Mouse (Mus musculus): ENCODE results near the gene Csnk2b. TPM values are rescaled to one million over a fixed set of nuclear protein-coding genes. Genes with fewer than 3 reads are reported as not detected.
A peak's percentile ranks its signal among the peaks of the same experiment; 100 is the strongest.

Csnk2b gene
- polyA plus RNA-seq, 2 experiments: 79.2 to 127 TPM

DNA sequence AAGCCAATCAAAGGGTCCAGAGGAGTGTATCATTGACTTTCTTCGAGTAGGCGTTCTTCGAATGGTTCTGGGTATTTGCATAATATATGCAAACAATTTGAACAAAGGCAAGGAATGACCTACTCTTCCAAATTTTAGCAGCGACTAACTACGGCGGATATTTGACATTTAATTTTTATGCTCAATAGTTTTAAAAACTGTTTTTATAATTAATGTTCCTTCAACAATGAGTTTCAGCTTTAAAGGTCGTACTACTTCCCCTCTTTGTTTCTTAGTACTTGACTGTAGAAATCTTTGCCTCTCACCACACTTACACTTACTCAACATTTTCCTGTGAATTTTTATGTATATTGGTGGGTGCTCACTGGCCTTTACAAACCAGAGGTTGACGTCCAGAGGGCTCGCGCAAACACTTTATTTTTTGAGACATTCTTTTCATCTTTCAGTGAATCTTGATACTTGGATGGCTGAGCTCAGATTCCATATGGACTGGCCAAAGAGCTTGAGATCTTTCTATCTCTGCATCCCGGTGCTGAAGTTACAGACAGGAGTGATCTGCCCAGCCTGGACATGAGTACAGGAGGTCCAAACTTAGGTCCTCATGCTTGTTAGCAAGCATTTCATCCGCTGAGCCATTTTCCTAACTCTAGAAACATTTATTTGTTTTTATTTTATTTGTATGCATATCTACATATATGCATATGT, 43.8 kb upstream of the Csnk2b start:
- WGBS (ENCODE audit: insufficient replicate concordance): 25% methylated on average over 12 of the region's 12 CpGs

GRCm38 (mm10) chr17:35164568-35165450, 43.0 kb upstream of the Csnk2b start, which contains the start of gene Prrc2a:
Gene Prrc2a, minus strand, starts transcription at chr17:35164897.
- H3K9ac ChIP-seq (replicated peaks): peak within 1 kb of the TSS; percentile 99
- DNase-seq (ENCODE audit: low read depth in 3 of 3, low spot score in 3 of 3) (peak; percentile 97 to 98 (median 97)), ATAC-seq (ENCODE audit: insufficient read depth) (peak; percentile 95)
- H3K4me3 ChIP-seq (ENCODE audit: insufficient read depth in 1 of 2, low read depth in 2 of 2, low read length in 2 of 2): peak within 1 kb of the TSS; percentile 95 to 99
- H3K4me2 ChIP-seq (ENCODE audit: low read depth): peak within 1 kb of the TSS; percentile 90
- H3K27ac ChIP-seq: peak within 1 kb of the TSS; percentile 88
- no peaks in the 10 kb centered on the region for H3K9me3 ChIP-seq (ENCODE audit: control insufficient read depth, low read length)
- H3K27me3 ChIP-seq (ENCODE audit: control insufficient read depth, insufficient read depth, low read length): no peaks in the 10 kb centered on the region
- H3K4me1 ChIP-seq (replicated peaks; ENCODE audit: control insufficient read depth in 2 of 2, insufficient read depth in 2 of 2, low read length in 1 of 2): peaks cover 4 to 21% of the 10 kb centered on the region in 2 experiments
- under 1% methylated on average over 72 of the region's 89 CpGs for WGBS (ENCODE audit: insufficient replicate concordance)
- TF ChIP-seq CTCF (IDR thresholded peaks at IDR 0.05; ENCODE audit: low read depth): no peak
- TF ChIP-seq EP300 (IDR thresholded peaks at IDR 0.05; ENCODE audit: low read depth): 0 out of 2 replicates have a peak, but pooled peaks have one; percentile 10
- H3K36me3 ChIP-seq (replicated peaks; ENCODE audit: control insufficient read depth, insufficient read depth, low read depth): peaks cover 25% of the 10 kb centered on the region

More for the DNA sequence above, 43.8 kb upstream of the Csnk2b start:
- Histone ChIP-seq H3K4me1 (replicated peaks; ENCODE audit: control insufficient read depth in 2 of 2, insufficient read depth in 2 of 2, low read length in 1 of 2) (peaks cover 4 to 21% of the 10 kb centered on the region in 2 experiments), H3K4me2 (ENCODE audit: low read depth) (peak overlapping the region; percentile 90), H3K36me3 (replicated peaks; ENCODE audit: control insufficient read depth, insufficient read depth, low read depth) (peaks cover 17% of the 10 kb centered on the region), H3K4me3 (ENCODE audit: insufficient read depth in 1 of 2, low read depth in 2 of 2, low read length in 2 of 2) (peak overlapping the region; percentile 95 to 99), H3K27ac (peak overlapping the region; percentile 88), H3K27me3 (ENCODE audit: control insufficient read depth, insufficient read depth, low read length) (no peaks in the 10 kb centered on the region), H3K9ac (replicated peaks) (0 out of 2 replicates have a peak overlapping the region, but pooled peaks have one; percentile 15), H3K9me3 (ENCODE audit: control insufficient read depth, low read length) (no peaks in the 10 kb centered on the region)
- peak; percentile 80 for ATAC-seq (ENCODE audit: insufficient read depth)
- DNase-seq (ENCODE audit: low read depth in 3 of 3, low spot score in 3 of 3): no peak
- TF ChIP-seq CTCF (IDR thresholded peaks at IDR 0.05; ENCODE audit: low read depth) (no peak), EP300 (IDR thresholded peaks at IDR 0.05; ENCODE audit: low read depth) (no peak)

- Histone ChIP-seq H3K4me3 (ENCODE audit: insufficient read depth in 1 of 2, low read depth in 2 of 2, low read length in 2 of 2) (peak overlapping the region; percentile 95 to 99), H3K27ac (peak overlapping the region; percentile 82), H3K27me3 (ENCODE audit: control insufficient read depth, insufficient read depth, low read length) (no peaks in the 10 kb centered on the region), H3K4me2 (ENCODE audit: low read depth) (peak overlapping the region; percentile 90), H3K9me3 (ENCODE audit: control insufficient read depth, low read length) (no peaks in the 10 kb centered on the region), H3K4me1 (replicated peaks; ENCODE audit: control insufficient read depth in 2 of 2, insufficient read depth in 2 of 2, low read length in 1 of 2) (peaks cover 4 to 21% of the 10 kb centered on the region in 2 experiments), H3K9ac (replicated peaks) (peak overlapping the region; percentile 99), H3K36me3 (replicated peaks; ENCODE audit: control insufficient read depth, insufficient read depth, low read depth) (peaks cover 31% of the 10 kb centered on the region)
- TF ChIP-seq EP300 (IDR thresholded peaks at IDR 0.05; ENCODE audit: low read depth) (no peak), CTCF (IDR thresholded peaks at IDR 0.05; ENCODE audit: low read depth) (no peak)
- 0% methylated on average over 25 of the region's 28 CpGs for WGBS (ENCODE audit: insufficient replicate concordance)
- ATAC-seq (ENCODE audit: insufficient read depth) (no peak), DNase-seq (ENCODE audit: low read depth in 3 of 3, low spot score in 3 of 3) (peak in 2 of 3 experiments; percentile 7 to 11)
Measured at GRCm38 (mm10) chr17:35164218-35164567, 42.3 kb upstream of the Csnk2b start.

- WGBS (ENCODE audit: insufficient replicate concordance): 13% methylated on average over 8 of the region's 8 CpGs
- Histone ChIP-seq H3K9ac (replicated peaks) (peak overlapping the region; percentile 99), H3K36me3 (replicated peaks; ENCODE audit: control insufficient read depth, insufficient read depth, low read depth) (peaks cover 38% of the 10 kb centered on the region), H3K4me3 (ENCODE audit: insufficient read depth in 1 of 2, low read depth in 2 of 2, low read length in 2 of 2) (peak overlapping the region; percentile 95 to 99), H3K9me3 (ENCODE audit: control insufficient read depth, low read length) (no peaks in the 10 kb centered on the region), H3K27me3 (ENCODE audit: control insufficient read depth, insufficient read depth, low read length) (no peaks in the 10 kb centered on the region), H3K27ac (peak overlapping the region; percentile 82), H3K4me1 (replicated peaks; ENCODE audit: control insufficient read depth in 2 of 2, insufficient read depth in 2 of 2, low read length in 1 of 2) (peaks cover 4 to 21% of the 10 kb centered on the region in 2 experiments), H3K4me2 (ENCODE audit: low read depth) (peak overlapping the region; percentile 90)
- TF ChIP-seq EP300 (IDR thresholded peaks at IDR 0.05; ENCODE audit: low read depth) (no peak), CTCF (IDR thresholded peaks at IDR 0.05; ENCODE audit: low read depth) (no peak)
- no peak for ATAC-seq (ENCODE audit: insufficient read depth)
- peak in 2 of 3 experiments; percentile 9 to 35 for DNase-seq (ENCODE audit: low read depth in 3 of 3, low spot score in 3 of 3)
Measured at GRCm38 (mm10) chr17:35163326-35164081, 41.7 kb upstream of the Csnk2b start.
